Mouse (Mus musculus) MEL-GATA-1-ER (cell line): ENCODE results near the gene Chad.

ENCODE experiments used
- DNase-seq: peaks from one replicate; pipeline ENCODE4 v3.0.0-alpha.2; 2012; ENCODE audit warnings: low read depth; ENCODE audit errors: extremely low read depth

Chad gene

DNA sequence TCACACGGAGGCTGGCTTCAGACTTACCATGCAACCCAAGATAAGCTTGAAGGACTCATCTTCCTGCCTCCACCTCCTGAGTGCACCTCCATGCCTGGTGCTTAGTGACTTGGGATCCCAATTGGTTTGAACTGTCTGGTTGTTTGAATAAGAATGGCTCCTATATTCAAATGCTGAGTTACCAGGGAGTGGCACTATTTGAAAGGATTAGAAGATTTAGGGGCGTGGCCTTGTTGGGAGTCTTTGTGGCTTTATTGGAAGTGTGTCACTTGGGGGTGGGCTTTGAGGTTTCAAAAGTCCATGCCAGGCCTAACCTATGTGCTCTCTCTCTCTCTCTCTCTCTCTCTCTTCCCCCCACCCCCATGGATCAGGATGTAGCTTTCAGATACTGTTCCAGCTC is 52.8 kb downstream of the Chad start:
- no peak for DNase-seq
